Mouse (Mus musculus): ENCODE measurements around the gene Zxdc.

Zxdc gene

DNA sequence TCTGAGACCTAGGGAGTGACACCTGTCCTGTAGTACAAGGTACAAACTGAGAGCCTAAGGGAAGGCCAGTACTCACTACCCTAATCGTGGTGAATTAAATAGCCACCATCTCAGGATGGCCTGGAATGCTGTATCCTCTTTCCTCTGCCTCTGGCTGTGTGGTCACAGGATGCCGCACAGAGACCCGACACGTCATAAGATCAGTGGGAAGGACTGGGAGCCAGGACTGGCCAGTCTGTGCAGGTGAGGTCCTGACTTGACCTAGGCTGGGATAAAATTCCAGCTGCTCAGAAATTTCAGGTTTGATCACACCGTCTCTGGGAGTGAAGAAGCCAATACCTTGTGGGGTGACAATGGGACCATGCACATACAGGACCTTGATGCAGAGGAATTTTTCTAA lies 82.2 kb downstream of the Zxdc start:
- no peak for DNase-seq (ENCODE audit: extremely low read depth, low read depth)

DNA sequence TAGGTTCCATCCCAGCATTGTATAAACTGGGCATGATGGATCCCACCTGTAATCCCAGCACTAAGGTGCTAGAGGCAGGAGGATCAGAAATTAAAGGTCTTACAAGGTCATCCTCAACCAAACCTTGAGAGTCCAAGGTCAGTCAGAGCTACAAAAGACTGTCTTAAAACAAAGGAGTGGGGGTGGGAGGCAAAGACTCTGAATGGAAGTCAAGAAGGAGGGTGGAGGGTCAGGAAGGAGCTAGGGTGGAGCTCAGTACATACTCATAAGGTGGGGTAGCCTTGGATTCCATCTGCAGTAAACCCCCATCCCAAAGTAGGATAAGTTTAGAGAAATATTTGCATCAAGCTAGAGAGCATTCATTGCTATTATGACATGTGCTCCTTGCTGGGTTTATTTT lies 83.3 kb downstream of the Zxdc start:
- no peak for DNase-seq (ENCODE audit: extremely low read depth, low read depth)
